Mouse (Mus musculus) c-Kit-positive CD71-negative TER-119-negative erythroid progenitor cells, embryonic 14.5 days (primary cell): Measurements from ENCODE around the gene Nkiras2.
"Not testable (repeated sequence)": the region's sequence is repeated elsewhere in the genome, so short reads cannot be mapped to it uniquely, and the experiment has no call there.

Experiments used
- DNase-seq: peaks from one replicate; pipeline ENCODE4 v3.0.0-alpha.2; 2013; ENCODE audit warnings: low read depth

Nkiras2 gene

GRCm38 (mm10) chr11:100601372-100601771 lies 17.7 kb upstream of the Nkiras2 start:
- no peak for DNase-seq

- DNase-seq, result no peak
Measured at GRCm38 (mm10) chr11:100603155-100603554, 15.9 kb upstream of the Nkiras2 start.

GRCm38 (mm10) chr11:100603813-100604212 lies 15.2 kb upstream of the Nkiras2 start:
- DNase-seq, result no peak

- DNase-seq, result no peak
Measured at GRCm38 (mm10) chr11:100604321-100605005, 14.6 kb upstream of the Nkiras2 start.

- no peak for DNase-seq
Measured at GRCm38 (mm10) chr11:100605451-100605850, 13.6 kb upstream of the Nkiras2 start.

GRCm38 (mm10) chr11:100607121-100607520 lies 11.9 kb upstream of the Nkiras2 start:
- DNase-seq, result no peak

GRCm38 (mm10) chr11:100608796-100609195 lies 10.2 kb upstream of the Nkiras2 start:
- DNase-seq, result no peak

- DNase-seq, result no peak
Measured at GRCm38 (mm10) chr11:100609355-100609996, 9.6 kb upstream of the Nkiras2 start.

GRCm38 (mm10) chr11:100609997-100610680 lies 8.9 kb upstream of the Nkiras2 start:
- no peak for DNase-seq

- DNase-seq, result no peak
Measured at GRCm38 (mm10) chr11:100611627-100612026, 7.4 kb upstream of the Nkiras2 start.

GRCm38 (mm10) chr11:100613241-100613640 lies 5.8 kb upstream of the Nkiras2 start:
- DNase-seq, result no peak

GRCm38 (mm10) chr11:100616332-100616731 lies 2.7 kb upstream of the Nkiras2 start:
- no peak for DNase-seq

GRCm38 (mm10) chr11:100616836-100617235 lies 2.2 kb upstream of the Nkiras2 start:
- not testable (repeated sequence) for DNase-seq

GRCm38 (mm10) chr11:100617480-100617879 lies 1.6 kb upstream of the Nkiras2 start:
- no peak for DNase-seq

GRCm38 (mm10) chr11:100619485-100619975 lies 486 bp downstream of the Nkiras2 start:
- DNase-seq, result peak; percentile 88

GRCm38 (mm10) chr11:100619982-100620381 lies 938 bp downstream of the Nkiras2 start, which contains the start of gene Dnajc7:
Gene Dnajc7 (minus strand): TSS chr11:100620168.
- no peak for DNase-seq

- peak; percentile 88 for DNase-seq
Measured at GRCm38 (mm10) chr11:100622714-100623113, 3.7 kb downstream of the Nkiras2 start.

- DNase-seq, result no peak
Measured at GRCm38 (mm10) chr11:100623867-100624266, 4.8 kb downstream of the Nkiras2 start.

GRCm38 (mm10) chr11:100625754-100626700 lies 7.0 kb downstream of the Nkiras2 start:
- DNase-seq, result no peak

- DNase-seq, result peak; percentile 53
Measured at GRCm38 (mm10) chr11:100626701-100627195, 7.7 kb downstream of the Nkiras2 start.

- no peak for DNase-seq
Measured at GRCm38 (mm10) chr11:100628056-100628455, 9.0 kb downstream of the Nkiras2 start.
